Mouse (Mus musculus) midbrain, embryonic 11.5 days (tissue): ENCODE data around the gene Aqr. TPM values are rescaled to one million over a fixed set of nuclear protein-coding genes. Genes with fewer than 3 reads are reported as not detected.
"Not testable (repeated sequence)": the region's sequence is repeated elsewhere in the genome, so short reads cannot be mapped to it uniquely, and the experiment has no call there.

Experiments used
- ATAC-seq: fragments of 200-750 bp; cut with Nextera tagmentation; 2 replicates; pipeline ENCODE4 v1.8.0; 2017; ENCODE audit warnings: moderate TSS enrichment, moderate library complexity; ENCODE audit not compliant: low FRiP score
- DNase-seq: peaks from one replicate; pipeline ENCODE4 v3.0.0; 2015; ENCODE audit warnings: low spot score; ENCODE audit errors: missing footprints
- H3K27ac ChIP-seq: fragments of 300-500 bp; sonication (generic); 2 replicates; pipeline ENCODE4 v1.5.1; 2014; ENCODE audit warnings: low read depth, low read length
- H3K27me3 ChIP-seq: fragments of 300-500 bp; sonication (generic); 2 replicates; pipeline ENCODE4 v1.6.1; 2014; ENCODE audit warnings: mild to moderate bottlenecking, low read length, moderate library complexity, mixed read lengths; ENCODE audit not compliant: control insufficient read depth, insufficient read depth
- H3K36me3 ChIP-seq: fragments of 300-500 bp; sonication (generic); 2 replicates; pipeline ENCODE4 v1.6.1; 2014; ENCODE audit warnings: mild to moderate bottlenecking, low read length, moderate library complexity, mixed read lengths; ENCODE audit not compliant: control insufficient read depth, insufficient read depth
- H3K4me1 ChIP-seq: fragments of 300-500 bp; sonication (generic); 2 replicates; pipeline ENCODE4 v1.6.1; 2014; ENCODE audit warnings: low read length; ENCODE audit not compliant: control insufficient read depth, insufficient read depth
- H3K4me2 ChIP-seq: fragments of 300-500 bp; sonication (generic); 2 replicates; pipeline ENCODE4 v1.6.1; 2014; ENCODE audit warnings: mild to moderate bottlenecking, moderate library complexity
- H3K4me3 ChIP-seq: fragments of 300-500 bp; sonication (generic); 2 replicates; pipeline ENCODE4 v1.5.1; 2014; ENCODE audit warnings: low read depth, low read length
- H3K9ac ChIP-seq: fragments of 300-500 bp; sonication (generic); 2 replicates; pipeline ENCODE4 v1.6.1; 2014; ENCODE audit warnings: low read length
- H3K9me3 ChIP-seq: fragments of 300-500 bp; sonication (generic); 2 replicates; pipeline ENCODE4 v1.6.1; 2016; ENCODE audit warnings: low read length; ENCODE audit not compliant: control insufficient read depth
- WGBS: fragments of 180-500 bp; shearing (Covaris S2); extraction: QIAGEN DNeasy Blood & Tissue Kit; methylation state at CpG from one replicate; pipeline ENCODE4 v1.1.7; 2014; 5-methylcytosine and 5-hydroxymethylcytosine counted together
- polyA plus RNA-seq: library from polyadenylated mRNA; unstranded; fragments of >200 nt; fragmentation: Nextera tagmentation; extraction: Ambion mirVana; gene quantifications from 2 replicates; pipeline ENCODE4 v1.2.1, GENCODE M21; 2014

The Aqr gene
- polyA plus RNA-seq: 65.5 and 71.5 TPM in 2 replicates

DNA sequence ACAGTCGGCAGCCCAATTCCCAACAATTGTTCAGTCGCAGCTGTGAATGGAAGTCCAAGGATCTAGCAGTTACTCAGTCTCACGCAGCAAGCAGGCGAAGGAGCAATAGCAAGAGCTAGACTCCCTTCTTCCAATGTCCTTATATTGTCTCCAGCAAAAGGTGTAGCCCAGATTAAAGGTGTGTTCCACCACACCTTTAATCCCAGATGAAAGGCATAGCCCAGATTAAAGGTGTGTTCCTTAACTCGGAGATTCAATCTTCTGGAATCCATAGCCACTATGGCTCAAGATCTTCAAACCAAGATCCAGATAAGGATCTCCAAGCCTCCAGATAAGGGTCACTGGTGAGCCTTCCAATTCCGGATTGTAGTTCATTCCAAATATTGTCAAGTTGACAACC lies at the start of gene Aqr:
Aqr (minus strand) TSS at position 101 of the 400 bp plus-strand sequence.
- not testable (repeated sequence) for H3K4me2 ChIP-seq, ATAC-seq, H3K36me3 ChIP-seq, H3K4me1 ChIP-seq, DNase-seq, H3K27ac ChIP-seq, H3K9ac ChIP-seq, H3K9me3 ChIP-seq, H3K27me3 ChIP-seq, H3K4me3 ChIP-seq
- 89% methylated on average over 1 of the region's 6 CpGs for WGBS

DNA sequence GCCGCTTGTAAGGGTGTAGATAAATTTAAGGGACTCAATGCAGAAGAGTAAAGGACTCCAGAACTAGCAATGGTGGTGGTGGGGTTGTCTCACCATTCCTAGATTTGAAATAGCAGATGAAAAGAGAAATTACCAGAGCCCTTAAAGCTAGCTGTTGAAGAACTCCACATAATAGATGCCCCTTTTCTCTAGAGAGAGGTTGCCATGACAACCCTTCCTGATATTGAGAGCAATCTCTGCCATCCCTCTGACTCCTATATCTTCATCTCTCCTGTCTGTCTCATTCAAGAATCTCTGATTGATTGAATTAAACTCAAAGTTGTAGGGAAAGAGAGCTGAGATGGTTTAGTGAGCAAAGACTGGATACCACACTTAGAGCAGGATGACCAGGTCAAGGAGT lies 49.7 kb upstream of the Aqr start:
- H3K27me3 ChIP-seq: no peaks in the 10 kb centered on the region
- H3K4me2 ChIP-seq: no peak overlapping the region
- DNase-seq: no peak
- no peak overlapping the region for H3K9ac ChIP-seq
- no peak overlapping the region for H3K27ac ChIP-seq
- H3K4me3 ChIP-seq: no peak overlapping the region
- H3K36me3 ChIP-seq: no peaks in the 10 kb centered on the region
- no peaks in the 10 kb centered on the region for H3K4me1 ChIP-seq
- 77% methylated on average over 1 of the region's 1 CpGs for WGBS
- H3K9me3 ChIP-seq: no peaks in the 10 kb centered on the region
- no peak for ATAC-seq

GRCm38 (mm10) chr2:114235584-114235983 lies 48.8 kb upstream of the Aqr start:
- no peak overlapping the region for H3K27ac ChIP-seq
- no peak overlapping the region for H3K4me3 ChIP-seq
- no peaks in the 10 kb centered on the region for H3K27me3 ChIP-seq
- no peaks in the 10 kb centered on the region for H3K4me1 ChIP-seq
- H3K9me3 ChIP-seq: no peaks in the 10 kb centered on the region
- ATAC-seq: no peak
- no peak for DNase-seq
- WGBS: 86% methylated on average over 3 of the region's 3 CpGs
- H3K9ac ChIP-seq: no peak overlapping the region
- H3K4me2 ChIP-seq: no peak overlapping the region
- H3K36me3 ChIP-seq: no peaks in the 10 kb centered on the region

- Histone ChIP-seq H3K9ac (no peak overlapping the region), H3K36me3 (no peaks in the 10 kb centered on the region), H3K9me3 (no peaks in the 10 kb centered on the region), H3K27ac (no peak overlapping the region), H3K4me1 (no peaks in the 10 kb centered on the region), H3K4me3 (no peak overlapping the region), H3K4me2 (no peak overlapping the region), H3K27me3 (no peaks in the 10 kb centered on the region)
- DNase-seq (peak; percentile 26), ATAC-seq (no peak)
- WGBS: 84% methylated on average over 2 of the region's 2 CpGs
Observed at GRCm38 (mm10) chr2:114231248-114231647, 44.4 kb upstream of the Aqr start.

DNA sequence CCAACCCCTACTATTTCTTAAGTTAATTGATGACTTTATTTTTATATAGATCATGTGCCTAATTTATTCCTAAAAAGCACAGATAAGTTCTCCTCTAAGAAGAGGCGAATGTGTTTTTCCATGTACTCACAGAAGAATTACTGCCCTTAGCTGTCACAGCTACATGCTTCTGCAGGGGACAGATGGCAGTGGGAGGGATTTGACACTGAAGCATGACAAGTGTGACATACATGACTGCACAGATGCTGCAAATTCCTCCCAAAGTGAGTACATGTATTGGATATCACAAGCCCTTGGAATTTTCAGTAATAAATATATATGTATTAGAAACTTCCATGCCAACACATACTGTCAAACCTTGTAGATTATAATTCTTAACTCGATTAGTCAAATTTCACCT lies 41.8 kb upstream of the Aqr start:
- no peak overlapping the region for H3K9ac ChIP-seq
- WGBS: 86% methylated on average over 2 of the region's 2 CpGs
- H3K4me1 ChIP-seq: no peaks in the 10 kb centered on the region
- ATAC-seq: no peak
- H3K9me3 ChIP-seq: no peaks in the 10 kb centered on the region
- no peak overlapping the region for H3K4me3 ChIP-seq
- H3K36me3 ChIP-seq: no peaks in the 10 kb centered on the region
- H3K27ac ChIP-seq: no peak overlapping the region
- no peaks in the 10 kb centered on the region for H3K27me3 ChIP-seq
- peak; percentile 2 for DNase-seq
- H3K4me2 ChIP-seq: no peak overlapping the region

DNA sequence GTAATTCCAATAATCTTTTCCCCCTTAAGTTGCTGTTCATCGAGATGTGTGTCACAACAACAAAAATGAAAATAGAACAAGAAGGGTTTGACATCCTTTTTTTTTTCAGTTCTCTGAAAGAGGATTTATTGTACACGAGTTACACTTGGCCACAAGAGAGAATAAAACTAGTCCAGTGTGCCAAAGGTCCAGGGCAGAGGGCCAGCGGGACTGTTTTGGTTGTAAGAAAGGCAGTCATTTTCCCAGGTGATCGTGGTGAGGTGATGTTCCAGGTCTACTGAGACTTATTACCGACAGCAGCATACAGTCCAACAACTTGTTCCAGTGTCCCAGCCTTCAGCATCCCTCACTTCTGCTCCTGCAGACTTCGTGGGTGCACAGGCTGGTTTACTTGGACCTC lies 18.2 kb upstream of the Aqr start:
- Histone ChIP-seq H3K27me3 (no peaks in the 10 kb centered on the region), H3K4me1 (peaks cover 7% of the 10 kb centered on the region; the same call in 1 of the 2 replicates), H3K4me2 (no peak overlapping the region), H3K4me3 (no peak overlapping the region), H3K27ac (no peak overlapping the region), H3K36me3 (no peaks in the 10 kb centered on the region), H3K9me3 (no peaks in the 10 kb centered on the region), H3K9ac (no peak overlapping the region)
- WGBS: 77% methylated on average over 6 of the region's 6 CpGs
- ATAC-seq (no peak), DNase-seq (no peak)

- H3K36me3 ChIP-seq: peaks cover 2% of the 10 kb centered on the region; the same call in 1 of the 2 replicates
- peak overlapping the region; percentile 52 for H3K4me2 ChIP-seq
- WGBS: 40% methylated on average over 4 of the region's 4 CpGs
- no peaks in the 10 kb centered on the region for H3K9me3 ChIP-seq
- H3K4me3 ChIP-seq: peak overlapping the region; percentile 73; the same call in 1 of the 2 replicates
- H3K27me3 ChIP-seq: no peaks in the 10 kb centered on the region
- peak; percentile 88 for DNase-seq
- peaks cover 9% of the 10 kb centered on the region; the same call in 1 of the 2 replicates for H3K4me1 ChIP-seq
- H3K9ac ChIP-seq: peak overlapping the region; percentile 92
- ATAC-seq: no peak
- no peak overlapping the region for H3K27ac ChIP-seq
Observed at GRCm38 (mm10) chr2:114201574-114201973, 14.8 kb upstream of the Aqr start.

DNA sequence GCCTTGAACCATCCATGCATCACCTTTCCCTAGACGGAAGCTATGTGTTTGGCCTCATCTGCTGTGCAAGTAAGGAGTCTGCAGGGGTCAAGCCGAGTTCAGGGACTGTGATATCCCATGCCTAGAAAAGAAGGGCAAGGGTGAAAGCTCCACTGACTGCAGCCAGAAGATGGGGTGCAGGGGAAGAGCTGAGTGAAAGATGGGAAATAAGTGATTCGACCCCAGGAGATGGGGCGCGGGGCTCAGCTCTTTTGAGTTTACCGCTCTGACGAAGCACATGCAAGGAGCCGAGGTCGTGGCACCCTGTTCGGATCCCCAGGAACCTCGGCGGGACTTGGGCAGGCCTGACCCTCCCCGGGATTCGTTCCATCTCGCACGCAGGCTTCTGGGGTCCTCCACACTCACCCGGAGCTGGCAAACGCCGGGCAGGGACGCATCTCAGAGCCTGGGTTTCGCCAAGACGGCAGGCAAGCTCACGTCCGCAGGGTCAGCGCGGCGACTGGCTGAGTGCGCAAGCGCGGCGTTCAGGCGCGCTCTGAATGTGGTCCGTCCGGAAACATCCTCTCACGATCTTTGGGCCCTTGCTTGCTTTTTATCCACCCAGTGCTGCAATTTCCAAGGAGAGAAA lies 14.2 kb upstream of the Aqr start, which contains the start of gene Zfp770:
Zfp770 (minus strand) TSS at position 538 of the 628 bp plus-strand sequence.
- Histone ChIP-seq H3K27me3 (no peaks in the 10 kb centered on the region), H3K9me3 (no peaks in the 10 kb centered on the region), H3K36me3 (peaks cover 2% of the 10 kb centered on the region; the same call in 1 of the 2 replicates), H3K4me1 (peaks cover 9% of the 10 kb centered on the region; the same call in 1 of the 2 replicates), H3K27ac (peak within 1 kb of the TSS; percentile 55; the same call in 1 of the 2 replicates), H3K4me3 (peak within 1 kb of the TSS; percentile 73), H3K9ac (peak within 1 kb of the TSS; percentile 92), H3K4me2 (peak within 1 kb of the TSS; percentile 52)
- DNase-seq (peak; percentile 99), ATAC-seq (peak; percentile 95)
- WGBS: under 1% methylated on average over 36 of the region's 36 CpGs

GRCm38 (mm10) chr2:114196421-114196820 lies 9.6 kb upstream of the Aqr start:
- Histone ChIP-seq H3K4me2 (no peak overlapping the region), H3K4me1 (peaks cover 7% of the 10 kb centered on the region; the same call in 1 of the 2 replicates), H3K27me3 (no peaks in the 10 kb centered on the region), H3K4me3 (no peak overlapping the region), H3K27ac (no peak overlapping the region), H3K9ac (no peak overlapping the region), H3K36me3 (peaks cover 2% of the 10 kb centered on the region; the same call in 1 of the 2 replicates), H3K9me3 (no peaks in the 10 kb centered on the region)
- no peak for DNase-seq
- 89% methylated on average over 5 of the region's 5 CpGs for WGBS
- ATAC-seq: no peak
